In the genomic region with DNA sequence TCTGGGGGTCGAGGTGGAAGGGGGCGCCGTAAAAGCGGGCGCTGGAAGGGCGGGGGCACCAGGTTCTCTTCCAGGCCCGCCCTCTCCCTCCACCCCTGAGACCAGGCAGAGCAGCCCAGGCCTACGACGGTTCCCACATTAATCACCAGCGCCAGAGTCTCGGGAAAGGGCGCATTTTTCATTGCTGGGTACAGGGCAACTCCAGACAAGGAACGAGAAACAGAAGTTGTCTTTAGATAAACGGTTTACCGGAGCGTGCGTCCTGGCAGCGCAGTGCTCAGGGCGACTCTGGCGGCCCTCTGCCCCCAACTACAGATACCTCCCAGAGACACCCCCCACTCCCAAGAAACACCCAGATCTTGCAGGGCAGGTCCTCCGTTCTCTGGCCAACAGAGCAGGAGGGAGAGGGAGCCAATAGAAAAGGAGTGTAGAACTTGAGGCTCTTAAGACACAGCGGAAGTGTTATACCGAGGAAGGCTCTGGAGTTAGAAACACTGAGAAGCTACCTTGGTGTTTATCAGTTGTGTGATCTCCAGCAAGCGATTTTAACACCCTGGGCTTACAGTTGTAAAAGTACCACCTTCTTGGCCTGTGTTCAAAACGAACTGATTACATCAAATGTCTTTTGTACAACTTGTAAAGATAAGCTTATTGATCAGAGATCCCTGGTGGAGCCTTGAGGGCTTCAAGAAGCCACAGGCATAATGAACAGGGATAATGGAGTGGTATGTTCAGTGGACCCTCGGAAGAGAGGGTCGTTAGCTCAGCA, we compare ENCODE assay signal across 12 mouse cellular contexts. TPM values are rescaled to one million over a fixed set of nuclear protein-coding genes. Genes with fewer than 3 reads are reported as not detected.
DNase-seq lines count a peak whose midpoint lies in the region; ATAC-seq and TF ChIP-seq lines count a peak whose summit lies in the region.
"Had no signal": no experiment of that assay in that cellular context is flagged by ENCODE, and none has a peak within 500 bp of the region (broad histone marks: within the 10 kb centered on the region; RNA-seq: fewer than 3 reads in every experiment).

No protein-coding gene starts in this region.

- TF ChIP-seq CTCF in forebrain, postnatal 0 days (IDR thresholded peaks at IDR 0.05; ENCODE audit: low read depth), result no peak

- H3K27ac ChIP-seq in forebrain, embryonic 11.5 days (ENCODE audit: low read depth, low read length), result no peak overlapping the region
- H3K27ac ChIP-seq in forebrain, postnatal 0 days (ENCODE audit: low read depth, low read length), result no peak overlapping the region
- no peak overlapping the region for H3K27ac ChIP-seq in stomach, embryonic 16.5 days (ENCODE audit: low read length)
- H3K27ac ChIP-seq in forebrain, embryonic 16.5 days (ENCODE audit: low read length), result no peak overlapping the region

- 0 out of 2 replicates have a peak overlapping the region, but pooled peaks have one; percentile 5 for H3K4me3 ChIP-seq in forebrain, embryonic 11.5 days (ENCODE audit: low read depth, low read length)
- no peak overlapping the region for H3K4me3 ChIP-seq in forebrain, postnatal 0 days (ENCODE audit: low read depth, low read length)
- H3K4me3 ChIP-seq in stomach, embryonic 16.5 days (replicated peaks; ENCODE audit: low read length), result 0 out of 2 replicates have a peak overlapping the region, but pooled peaks have one; percentile 3
- H3K4me3 ChIP-seq in forebrain, embryonic 16.5 days (replicated peaks; ENCODE audit: low read length), result no peak overlapping the region

- H3K9me3 ChIP-seq in forebrain, embryonic 11.5 days (ENCODE audit: control insufficient read depth, low read length), result no peaks in the 10 kb centered on the region
- no peaks in the 10 kb centered on the region for H3K9me3 ChIP-seq in forebrain, postnatal 0 days (ENCODE audit: low read length)
- no peaks in the 10 kb centered on the region for H3K9me3 ChIP-seq in stomach, embryonic 16.5 days (replicated peaks; ENCODE audit: control insufficient read depth, low read length)
- no peaks in the 10 kb centered on the region for H3K9me3 ChIP-seq in forebrain, embryonic 16.5 days (ENCODE audit: control insufficient read depth, low read length)

- H3K4me2 ChIP-seq in forebrain, embryonic 11.5 days (ENCODE audit: low read depth, low read length, severe bottlenecking), result no peak overlapping the region
- H3K4me2 ChIP-seq in forebrain, postnatal 0 days (ENCODE audit: low read depth), result no peak overlapping the region
- H3K4me2 ChIP-seq in stomach, embryonic 16.5 days (ENCODE audit: low read depth, low read length), result peak overlapping the region; percentile 22
- H3K4me2 ChIP-seq in forebrain, embryonic 16.5 days (ENCODE audit: low read length), result no peak overlapping the region

- H3K9ac ChIP-seq in forebrain, embryonic 11.5 days (ENCODE audit: low read length), result no peak overlapping the region
- H3K9ac ChIP-seq in forebrain, postnatal 0 days, result no peak overlapping the region
- H3K9ac ChIP-seq in stomach, embryonic 16.5 days (ENCODE audit: low read length), result no peak overlapping the region
- H3K9ac ChIP-seq in forebrain, embryonic 16.5 days (replicated peaks; ENCODE audit: low read depth, low read length), result no peak overlapping the region

- DNase-seq in forebrain, embryonic 11.5 days (ENCODE audit: low spot score), result peak; percentile 49
- DNase-seq in forebrain, postnatal 0 days, result no peak
- DNase-seq in retina, postnatal 1 day, result peak; percentile 23
- no peak for DNase-seq in retina, embryonic 14.5 days (ENCODE audit: low spot score)
- peak; percentile 15 for DNase-seq in liver
- no peak for DNase-seq in thymus, postnatal 14 days
- DNase-seq: gastrocnemius, postnatal 36 days; kidney, postnatal 25 days; left cerebral cortex, postnatal 4 days had no signal

- no peak for ATAC-seq in forebrain, embryonic 11.5 days (replicated peaks; ENCODE audit: low FRiP score)
- ATAC-seq in forebrain, postnatal 0 days, result no peak
- peak; percentile 17; the same call in 1 of the 2 replicates for ATAC-seq in stomach, embryonic 16.5 days (ENCODE audit: insufficient read depth, low FRiP score)
- no peak for ATAC-seq in forebrain, embryonic 16.5 days

- peaks cover 99% of the 10 kb centered on the region for H3K27me3 ChIP-seq in forebrain, embryonic 11.5 days (ENCODE audit: control insufficient read depth, insufficient read depth, low read length)
- H3K27me3 ChIP-seq in forebrain, postnatal 0 days (ENCODE audit: insufficient read depth, low read length), result peaks cover 99% of the 10 kb centered on the region
- H3K27me3 ChIP-seq in stomach, embryonic 16.5 days (ENCODE audit: control insufficient read depth, insufficient read depth, low read length), result peaks cover 93% of the 10 kb centered on the region
- H3K27me3 ChIP-seq in forebrain, embryonic 16.5 days (replicated peaks; ENCODE audit: control insufficient read depth, insufficient read depth, low read length), result peaks cover 94% of the 10 kb centered on the region

- H3K4me1 ChIP-seq in forebrain, embryonic 11.5 days (replicated peaks; ENCODE audit: control insufficient read depth, insufficient read depth, low read length), result 0 out of 2 replicates have a peak, but pooled peaks cover 5% of the 10 kb centered on the region
- H3K4me1 ChIP-seq in forebrain, postnatal 0 days (ENCODE audit: insufficient read depth), result no peaks in the 10 kb centered on the region
- H3K4me1 ChIP-seq in stomach, embryonic 16.5 days (ENCODE audit: control insufficient read depth, insufficient read depth, low read length), result no peaks in the 10 kb centered on the region
- H3K4me1 ChIP-seq in forebrain, embryonic 16.5 days (replicated peaks; ENCODE audit: control insufficient read depth, insufficient read depth, low read length), result no peaks in the 10 kb centered on the region

- H3K36me3 ChIP-seq in forebrain, embryonic 11.5 days (ENCODE audit: control insufficient read depth, insufficient read depth, low read length), result no peaks in the 10 kb centered on the region
- H3K36me3 ChIP-seq in forebrain, postnatal 0 days (ENCODE audit: insufficient read depth), result no peaks in the 10 kb centered on the region
- H3K36me3 ChIP-seq in stomach, embryonic 16.5 days (ENCODE audit: control insufficient read depth, insufficient read depth, low read length), result no peaks in the 10 kb centered on the region
- no peaks in the 10 kb centered on the region for H3K36me3 ChIP-seq in forebrain, embryonic 16.5 days (ENCODE audit: control insufficient read depth, insufficient read depth)

- under 1% methylated on average over 27 of the region's 27 CpGs for WGBS in forebrain, embryonic 11.5 days
- WGBS in forebrain, postnatal 0 days, result 1% methylated on average over 27 of the region's 27 CpGs
- WGBS in stomach, embryonic 16.5 days, result 1% methylated on average over 27 of the region's 27 CpGs
- WGBS in forebrain, embryonic 16.5 days, result under 1% methylated on average over 27 of the region's 27 CpGs

RNA-seq across cellular contexts. Expression of gene Nkx2-3, which starts 12.2 kb away (rescaled TPM):
- 4.1 and 5.7 TPM in 2 replicates for polyA plus RNA-seq in forebrain, embryonic 11.5 days (2014; fragmentation: Nextera tagmentation; extraction: Ambion mirVana)
- total RNA-seq in forebrain, postnatal 0 days (2014; rRNA removed), result 0.67 and 0.92 TPM in 2 replicates
- polyA plus RNA-seq in forebrain, postnatal 0 days (2015; fragmentation: Nextera tagmentation; extraction: Ambion mirVana), result 1.1 and 1.6 TPM in 2 replicates
- polyA plus RNA-seq in stomach, embryonic 16.5 days (2015; fragmentation: Nextera tagmentation; extraction: Ambion mirVana), result 7.2 and 11.1 TPM in 2 replicates
- 2.2 and 2.7 TPM in 2 replicates for polyA plus RNA-seq in forebrain, embryonic 16.5 days (2015; fragmentation: Nextera tagmentation; extraction: Ambion mirVana)
- total RNA-seq: gastrocnemius, postnatal 36 days; left cerebral cortex, postnatal 4 days had no signal
- polyA plus RNA-seq: neural tube, embryonic 14.5 days had no signal

Comparison
In these comparisons a context has a peak if more than half of its experiments do, and no peak if none do; other contexts are left out.
1. DNase-seq: peak in forebrain, embryonic 11.5 days (single experiment), retina, postnatal 1 day (single experiment) and liver (single experiment); none in forebrain, postnatal 0 days (single experiment), retina, embryonic 14.5 days (single experiment) and thymus, postnatal 14 days (single experiment).
2. H3K4me3 ChIP-seq: peak in forebrain, embryonic 11.5 days (single experiment) and stomach, embryonic 16.5 days (single experiment); none in forebrain, postnatal 0 days (single experiment) and forebrain, embryonic 16.5 days (single experiment).